Mouse (Mus musculus): Measurements from ENCODE around the gene Tnpo1. TPM values are rescaled to one million over a fixed set of nuclear protein-coding genes. Genes with fewer than 3 reads are reported as not detected.
"Not testable (repeated sequence)": the region's sequence is repeated elsewhere in the genome, so short reads cannot be mapped to it uniquely, and the experiment has no call there.

The Tnpo1 gene
- polyA plus RNA-seq, 1 experiment = 65.0 TPM

DNA sequence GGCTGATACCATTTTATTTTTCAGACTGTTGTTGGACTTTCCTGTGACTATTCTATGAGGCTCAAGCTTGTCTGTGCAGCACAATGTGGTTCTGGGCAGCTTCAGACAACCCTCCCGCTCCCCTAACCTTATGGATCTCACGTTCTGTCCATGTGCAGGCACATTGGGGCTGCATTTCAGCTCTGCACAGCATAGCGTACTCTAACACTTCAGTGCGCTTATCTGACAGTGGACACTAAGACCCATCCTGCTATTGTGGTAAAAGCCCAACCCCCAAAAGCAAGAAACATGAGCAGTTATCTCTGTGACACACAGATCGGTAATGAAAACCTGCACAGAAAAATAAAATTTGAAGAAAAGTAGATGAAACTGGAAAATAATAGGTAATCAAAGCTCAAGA lies 90.4 kb downstream of the Tnpo1 start:
- peaks cover 31% of the 10 kb centered on the region for H3K4me1 ChIP-seq (ENCODE audit: control insufficient read depth, insufficient read depth, low read length)
- TF ChIP-seq CTCF (IDR thresholded peaks at IDR 0.05; ENCODE audit: low read depth, low read length) (no peak), POLR2A (IDR thresholded peaks at IDR 0.05; ENCODE audit: borderline replicate concordance, low read depth, low read length) (no peak)
- no peak overlapping the region for H3K4me3 ChIP-seq (ENCODE audit: insufficient read depth, low read length)
- H3K27ac ChIP-seq (ENCODE audit: insufficient read depth, low read depth, low read length) = no peak overlapping the region

DNA sequence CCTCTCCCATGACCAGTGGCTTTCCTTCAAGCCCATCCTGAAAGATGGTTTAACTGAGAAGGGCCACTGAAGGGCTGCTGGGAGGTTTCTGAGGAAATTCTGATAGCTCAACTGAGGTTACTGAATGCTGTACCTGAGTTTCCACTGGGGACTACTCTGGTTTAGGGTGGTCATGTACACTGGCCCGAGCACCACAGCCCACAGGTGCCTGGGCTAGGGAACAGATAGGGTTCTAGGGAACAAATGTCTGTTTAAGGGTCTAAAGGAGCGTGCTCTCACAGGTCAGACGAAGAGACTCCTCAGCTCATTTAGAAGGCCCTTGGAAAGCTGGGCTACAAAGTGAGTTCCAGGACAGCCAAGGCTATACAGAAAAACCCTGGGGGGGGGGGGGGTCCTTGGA lies 91.5 kb downstream of the Tnpo1 start:
- H3K4me3 ChIP-seq (ENCODE audit: insufficient read depth, low read length) = no peak overlapping the region
- peaks cover 31% of the 10 kb centered on the region for H3K4me1 ChIP-seq (ENCODE audit: control insufficient read depth, insufficient read depth, low read length)
- H3K27ac ChIP-seq (ENCODE audit: insufficient read depth, low read depth, low read length) = peak overlapping the region; percentile 16; the same call in 1 of the 2 replicates
- TF ChIP-seq CTCF (IDR thresholded peaks at IDR 0.05; ENCODE audit: low read depth, low read length) (no peak), POLR2A (IDR thresholded peaks at IDR 0.05; ENCODE audit: borderline replicate concordance, low read depth, low read length) (no peak)

DNA sequence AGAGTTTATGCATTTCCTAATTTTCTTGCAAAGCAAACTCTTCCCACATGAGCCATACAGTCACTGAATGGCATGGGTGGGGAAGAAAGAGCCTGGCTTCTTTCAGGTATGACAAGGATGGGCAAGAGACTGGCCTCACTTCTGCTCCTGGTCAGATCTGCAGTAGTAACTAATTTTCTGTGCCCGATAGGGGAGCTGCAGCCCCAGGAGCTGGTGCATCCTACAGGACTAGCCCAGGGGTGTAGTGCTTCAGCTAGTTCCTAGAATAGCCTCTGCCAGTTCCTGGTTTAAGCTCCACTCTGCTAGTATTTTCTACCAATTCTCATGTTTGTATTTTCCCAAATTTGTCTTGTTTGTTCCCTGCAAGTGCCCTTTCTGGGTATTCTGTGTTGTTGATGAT lies 92.0 kb downstream of the Tnpo1 start:
- TF ChIP-seq CTCF (IDR thresholded peaks at IDR 0.05; ENCODE audit: low read depth, low read length) (no peak), POLR2A (IDR thresholded peaks at IDR 0.05; ENCODE audit: borderline replicate concordance, low read depth, low read length) (no peak)
- peak overlapping the region; percentile 16; the same call in 1 of the 2 replicates for H3K27ac ChIP-seq (ENCODE audit: insufficient read depth, low read depth, low read length)
- no peak overlapping the region for H3K4me3 ChIP-seq (ENCODE audit: insufficient read depth, low read length)
- peaks cover 31% of the 10 kb centered on the region for H3K4me1 ChIP-seq (ENCODE audit: control insufficient read depth, insufficient read depth, low read length)

DNA sequence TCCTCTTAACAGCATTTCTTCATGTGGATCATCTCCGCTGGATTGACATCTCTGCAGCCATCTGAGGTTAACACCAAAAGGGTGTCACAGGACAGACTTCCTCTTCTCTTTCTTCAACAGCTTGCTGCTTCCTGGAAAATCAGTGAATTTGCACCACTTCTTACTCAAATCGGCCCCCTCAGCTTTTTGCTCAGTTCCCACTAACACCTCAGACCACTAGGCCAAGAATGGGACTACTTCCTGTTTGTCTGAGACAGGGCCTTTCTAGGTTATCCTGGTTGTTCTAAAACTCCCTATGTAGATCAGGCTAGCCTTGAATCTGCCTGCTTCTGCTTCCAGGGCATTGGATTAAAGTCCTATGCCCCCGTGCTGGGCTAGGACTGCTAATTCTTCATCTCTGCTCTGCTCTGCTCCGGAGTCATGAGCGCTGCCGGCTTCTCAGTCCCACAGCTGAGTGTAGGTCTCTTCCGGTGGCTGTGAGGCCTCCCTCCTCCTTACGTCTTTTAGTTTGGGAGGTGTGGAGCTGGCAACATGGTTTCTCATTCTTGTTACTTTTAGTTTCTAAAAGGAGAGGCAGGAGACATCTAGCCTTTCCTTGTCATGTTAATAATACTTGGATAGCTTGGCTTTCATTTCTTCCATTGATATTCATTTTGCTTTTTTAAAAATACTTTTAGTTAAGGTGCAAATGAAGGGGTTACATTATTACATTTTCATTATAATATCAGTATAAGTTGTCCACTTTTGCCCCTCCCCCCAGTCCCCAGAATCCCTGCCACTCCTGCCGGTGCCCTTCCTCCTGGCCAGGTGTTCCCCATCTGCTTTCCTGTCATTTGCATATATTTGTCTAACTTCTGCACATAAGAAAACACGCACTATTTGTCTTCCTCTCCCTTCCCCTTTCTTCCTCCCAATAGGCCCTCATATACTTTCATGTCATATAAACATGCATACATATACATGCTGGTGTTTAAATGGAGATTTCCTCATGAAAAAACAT lies 93.4 kb downstream of the Tnpo1 start:
- Histone ChIP-seq H3K4me1 (ENCODE audit: control insufficient read depth, insufficient read depth, low read length) (peaks cover 31% of the 10 kb centered on the region), H3K4me3 (ENCODE audit: insufficient read depth, low read length) (no peak overlapping the region), H3K27ac (ENCODE audit: insufficient read depth, low read depth, low read length) (peak overlapping the region; percentile 79)
- TF ChIP-seq POLR2A (IDR thresholded peaks at IDR 0.05; ENCODE audit: borderline replicate concordance, low read depth, low read length) (no peak), CTCF (IDR thresholded peaks at IDR 0.05; ENCODE audit: low read depth, low read length) (no peak)

DNA sequence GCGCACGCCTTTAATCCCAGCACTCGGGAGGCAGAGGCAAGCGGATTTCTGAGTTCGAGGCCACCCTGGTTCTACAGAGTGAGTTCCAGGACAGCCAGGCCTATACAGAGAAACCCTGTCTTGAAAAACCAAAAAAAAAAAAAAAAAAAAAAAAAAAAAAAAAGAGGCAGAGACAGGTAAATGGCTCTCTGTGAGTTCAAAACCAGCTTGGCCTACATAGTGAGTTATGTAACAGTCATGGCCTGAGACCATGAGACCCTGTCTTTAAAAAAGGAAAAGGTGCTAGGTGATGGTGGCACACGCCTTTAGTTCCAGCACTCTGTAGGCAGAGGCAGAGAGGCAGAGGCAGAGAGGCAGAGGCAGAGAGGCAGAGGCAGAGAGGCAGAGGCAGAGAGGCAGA lies 97.2 kb downstream of the Tnpo1 start:
- peaks cover 25% of the 10 kb centered on the region for H3K4me1 ChIP-seq (ENCODE audit: control insufficient read depth, insufficient read depth, low read length)
- not testable (repeated sequence) for H3K27ac ChIP-seq (ENCODE audit: insufficient read depth, low read depth, low read length); H3K4me3 ChIP-seq (ENCODE audit: insufficient read depth, low read length)

DNA sequence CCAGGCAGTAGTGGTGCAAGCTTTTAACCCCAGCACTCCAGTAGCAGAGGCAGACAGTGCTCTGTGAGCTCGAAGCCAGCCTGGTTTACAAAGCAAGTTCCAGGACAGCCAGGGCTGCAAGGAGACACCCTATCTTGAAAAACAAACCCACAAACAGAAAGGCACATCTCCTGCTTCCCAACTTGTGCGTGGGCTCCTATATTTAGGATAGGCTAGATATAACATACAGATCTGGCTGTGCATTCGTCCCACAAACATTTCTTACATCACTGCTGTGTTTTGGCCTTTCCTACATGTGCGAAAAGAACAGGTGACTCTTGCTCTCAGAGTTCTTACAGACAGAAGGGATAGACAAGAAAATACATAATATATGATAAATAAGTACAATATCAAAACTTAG lies 100.6 kb downstream of the Tnpo1 start:
- TF ChIP-seq CTCF (IDR thresholded peaks at IDR 0.05; ENCODE audit: low read depth, low read length) (no peak), POLR2A (IDR thresholded peaks at IDR 0.05; ENCODE audit: borderline replicate concordance, low read depth, low read length) (no peak)
- Histone ChIP-seq H3K27ac (ENCODE audit: insufficient read depth, low read depth, low read length) (no peak overlapping the region), H3K4me1 (ENCODE audit: control insufficient read depth, insufficient read depth, low read length) (peaks cover 8% of the 10 kb centered on the region), H3K4me3 (ENCODE audit: insufficient read depth, low read length) (no peak overlapping the region)

DNA sequence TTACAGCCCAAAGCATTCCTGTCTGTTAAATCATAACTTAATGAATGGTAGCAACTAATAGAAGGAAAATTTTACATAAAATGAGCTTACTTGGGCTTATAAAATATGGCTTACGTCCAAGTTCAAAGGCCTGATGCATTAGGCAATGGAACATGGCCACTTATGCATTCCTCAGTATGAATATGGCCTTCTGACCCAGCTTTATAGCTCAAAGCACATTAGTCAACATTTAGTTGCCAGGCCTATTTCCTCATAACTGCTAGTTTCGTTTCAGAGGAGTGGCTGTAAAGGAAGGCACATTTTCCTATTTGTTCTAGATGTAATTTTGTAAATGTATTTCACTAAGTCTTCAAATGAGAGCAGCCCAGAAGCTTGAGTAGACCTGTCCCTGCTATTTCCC lies 107.1 kb downstream of the Tnpo1 start:
- Histone ChIP-seq H3K27ac (ENCODE audit: insufficient read depth, low read depth, low read length) (peak overlapping the region; percentile 73), H3K4me1 (ENCODE audit: control insufficient read depth, insufficient read depth, low read length) (peaks cover 41% of the 10 kb centered on the region)
- no peak for TF ChIP-seq POLR2A (IDR thresholded peaks at IDR 0.05; ENCODE audit: borderline replicate concordance, low read depth, low read length)
- TF ChIP-seq CTCF (IDR thresholded peaks at IDR 0.05; ENCODE audit: low read depth, low read length) = no peak

DNA sequence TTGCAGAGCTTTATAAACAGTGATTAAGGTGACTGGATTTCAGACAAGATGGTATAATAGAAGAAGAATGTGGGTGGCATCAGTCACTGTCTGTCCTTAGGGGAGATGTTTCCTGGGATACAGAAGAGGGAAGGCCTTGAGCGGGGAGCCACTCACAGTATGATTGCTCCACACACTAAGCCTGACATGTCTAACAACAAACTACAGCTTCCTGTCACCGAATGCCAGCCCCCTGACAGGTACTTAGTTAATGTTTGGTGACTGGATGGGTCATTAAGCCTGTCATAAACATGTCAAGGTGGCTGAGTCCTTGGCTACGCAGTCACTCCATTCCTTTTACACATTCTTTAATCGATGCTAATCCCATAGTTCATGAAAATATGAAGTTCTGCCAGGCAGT lies 108.0 kb downstream of the Tnpo1 start:
- TF ChIP-seq POLR2A (IDR thresholded peaks at IDR 0.05; ENCODE audit: borderline replicate concordance, low read depth, low read length) = no peak
- no peak for TF ChIP-seq CTCF (IDR thresholded peaks at IDR 0.05; ENCODE audit: low read depth, low read length)
- H3K27ac ChIP-seq (ENCODE audit: insufficient read depth, low read depth, low read length) = no peak overlapping the region

More for the DNA sequence above, 107.1 kb downstream of the Tnpo1 start:
- no peak overlapping the region for H3K4me3 ChIP-seq (ENCODE audit: insufficient read depth, low read length)

DNA sequence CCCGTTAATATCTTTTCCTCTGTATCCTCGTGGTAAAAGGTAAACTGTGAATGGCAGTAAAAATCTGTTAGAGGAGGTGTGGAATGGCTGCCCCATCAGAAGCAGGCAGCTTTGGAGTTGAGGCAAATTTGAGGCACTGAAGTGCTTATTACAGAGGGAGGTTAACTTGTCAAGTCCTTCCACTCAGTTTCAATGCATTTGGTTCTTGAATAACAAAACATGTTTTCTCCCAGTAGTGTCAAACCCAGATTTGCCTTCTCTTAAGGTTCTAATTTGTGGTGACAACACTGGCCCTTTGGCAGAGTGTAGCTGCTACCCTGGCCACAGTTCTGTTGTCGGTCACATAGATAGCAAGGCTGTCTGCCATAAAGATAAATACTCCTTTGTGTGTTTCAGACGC lies 108.4 kb downstream of the Tnpo1 start:
- TF ChIP-seq POLR2A (IDR thresholded peaks at IDR 0.05; ENCODE audit: borderline replicate concordance, low read depth, low read length) (no peak), CTCF (IDR thresholded peaks at IDR 0.05; ENCODE audit: low read depth, low read length) (no peak)
- Histone ChIP-seq H3K4me1 (ENCODE audit: control insufficient read depth, insufficient read depth, low read length) (peaks cover 41% of the 10 kb centered on the region), H3K27ac (ENCODE audit: insufficient read depth, low read depth, low read length) (no peak overlapping the region), H3K4me3 (ENCODE audit: insufficient read depth, low read length) (no peak overlapping the region)

More for the DNA sequence above, 108.0 kb downstream of the Tnpo1 start:
- H3K4me1 ChIP-seq (ENCODE audit: control insufficient read depth, insufficient read depth, low read length) = peaks cover 41% of the 10 kb centered on the region
- no peak overlapping the region for H3K4me3 ChIP-seq (ENCODE audit: insufficient read depth, low read length)

DNA sequence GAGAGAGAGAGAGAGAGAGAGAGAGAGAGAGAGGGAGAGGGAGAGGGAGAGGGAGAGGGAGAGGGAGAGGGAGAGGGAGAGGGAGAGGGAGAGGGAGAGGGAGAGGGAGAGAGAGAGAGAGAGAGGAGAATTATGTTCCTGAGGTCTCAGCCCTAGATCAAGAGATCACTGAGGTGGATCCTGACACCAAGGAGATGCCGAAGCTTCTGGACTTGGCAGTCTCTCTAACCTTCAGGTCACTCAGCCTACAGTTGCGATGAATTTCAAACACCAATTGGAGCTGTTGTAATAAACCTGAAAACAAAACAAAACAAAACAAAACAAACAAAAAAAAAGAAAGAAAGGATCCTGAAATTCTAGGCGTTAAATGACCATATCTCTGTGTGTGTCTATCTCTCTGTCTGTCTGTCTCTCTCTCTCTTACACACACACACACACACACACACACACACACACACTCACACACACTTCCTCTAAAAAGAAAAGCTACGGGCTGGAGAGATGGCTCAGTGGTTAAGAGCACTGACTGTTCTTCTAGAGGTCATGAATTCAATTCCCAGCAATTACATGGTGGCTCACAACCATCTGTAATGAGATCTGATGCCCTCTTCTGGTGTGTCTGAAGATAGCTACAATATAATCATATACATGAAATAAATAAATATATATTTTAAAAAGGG lies 109.1 kb downstream of the Tnpo1 start:
- H3K27ac ChIP-seq (ENCODE audit: insufficient read depth, low read depth, low read length); H3K4me3 ChIP-seq (ENCODE audit: insufficient read depth, low read length): not testable (repeated sequence)
- peaks cover 45% of the 10 kb centered on the region for H3K4me1 ChIP-seq (ENCODE audit: control insufficient read depth, insufficient read depth, low read length)
